Mouse (Mus musculus) frontal cortex, postnatal 10 days (tissue): ENCODE measurements around the gene Syncrip.
A peak's percentile ranks its signal among the peaks of the same experiment; 100 is the strongest.
"Not testable (repeated sequence)": the region's sequence is repeated elsewhere in the genome, so short reads cannot be mapped to it uniquely, and the experiment has no call there.

Experiments used
- DNase-seq, 2 experiments: peaks; one replicate each; pipeline ENCODE4 v3.0.0; 2022; ENCODE audit warnings: low spot score in 2 of 2, mixed read lengths in 1 of 2

Syncrip gene

DNA sequence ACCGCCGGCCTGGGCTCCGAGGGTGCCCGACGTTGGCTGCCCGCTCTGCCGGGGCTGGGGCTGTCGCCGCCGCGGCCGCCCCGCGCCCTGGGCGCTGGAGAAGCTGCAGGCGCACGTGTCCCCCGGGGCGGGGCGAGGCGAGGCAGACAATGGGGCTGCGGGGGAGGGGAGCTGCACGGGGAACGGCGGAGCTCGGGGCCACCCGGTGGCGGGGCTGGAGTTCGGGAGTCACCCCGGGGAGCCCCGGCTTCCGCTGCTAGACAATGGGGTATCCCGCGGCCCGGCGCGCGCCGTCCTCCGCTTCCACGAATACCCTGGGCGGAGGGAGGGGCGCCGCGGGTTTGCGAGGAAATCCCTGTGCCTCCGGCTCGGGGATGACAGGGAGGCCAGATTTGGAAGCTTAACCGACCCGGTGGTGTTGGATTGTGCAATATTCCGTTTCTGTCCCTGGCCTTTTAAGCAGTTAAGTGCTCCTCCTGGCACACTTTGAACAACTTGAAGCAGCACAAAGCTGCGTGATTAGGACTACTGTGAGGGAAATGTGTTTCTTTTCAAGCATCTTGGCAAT, 539 bp upstream of the Syncrip start:
- DNase-seq: peak; percentile 85 to 88

DNA sequence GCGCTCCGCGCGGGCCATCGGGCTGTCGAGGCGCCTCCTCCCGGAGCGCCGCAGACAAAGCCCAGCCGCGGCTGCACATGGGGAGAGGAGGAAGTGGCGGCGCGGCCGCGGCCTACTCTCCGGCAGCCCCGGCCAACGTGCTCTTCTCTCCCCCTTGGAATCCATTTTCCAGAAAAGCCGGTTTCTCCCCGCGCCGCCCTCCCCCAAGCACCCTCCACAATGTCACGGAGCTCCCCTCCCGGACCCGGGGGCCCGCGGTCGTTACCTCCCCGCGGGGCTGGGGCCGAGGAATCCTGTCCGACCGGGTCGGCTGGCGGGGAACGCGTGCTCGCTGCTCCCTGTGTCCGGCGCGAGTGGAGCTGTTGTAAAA, 598 bp downstream of the Syncrip start:
- DNase-seq: peak; percentile 18 to 52

DNA sequence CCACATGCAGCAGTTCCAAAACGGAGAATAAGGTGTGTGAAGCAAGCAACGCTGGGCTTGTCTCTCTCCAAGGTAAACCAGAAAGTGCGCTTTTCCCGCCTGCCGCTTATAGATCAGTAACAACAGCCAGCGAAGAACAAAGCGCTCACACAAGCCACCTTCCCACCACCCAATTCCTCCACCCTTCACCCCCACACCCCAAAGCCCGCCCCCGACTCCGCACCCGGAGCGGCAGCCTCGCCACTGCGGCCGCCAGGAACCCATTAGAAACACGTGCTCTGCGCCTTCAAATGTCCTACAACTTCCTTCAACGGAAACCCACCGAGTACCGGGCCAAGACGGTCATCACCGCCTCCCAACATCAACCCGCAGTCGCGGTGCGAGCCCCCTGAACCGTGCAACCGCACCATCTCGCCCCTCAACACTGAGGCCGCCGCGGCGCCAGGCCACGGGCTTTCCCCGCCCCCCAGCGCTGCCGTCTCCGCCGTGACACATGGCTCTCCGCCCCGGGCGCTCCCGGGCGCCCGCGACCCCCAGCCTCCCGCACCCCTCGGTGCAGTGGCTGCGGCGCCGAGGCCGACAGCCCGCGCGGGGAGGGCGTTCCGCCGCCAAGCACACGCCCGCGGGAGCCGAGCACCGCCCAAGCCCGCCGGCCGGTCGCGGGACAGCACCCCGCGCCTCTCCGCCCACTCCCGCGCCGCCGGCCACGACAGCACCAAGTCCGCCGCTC, 1.1 kb downstream of the Syncrip start:
- DNase-seq: peak; percentile 24 to 57

DNA sequence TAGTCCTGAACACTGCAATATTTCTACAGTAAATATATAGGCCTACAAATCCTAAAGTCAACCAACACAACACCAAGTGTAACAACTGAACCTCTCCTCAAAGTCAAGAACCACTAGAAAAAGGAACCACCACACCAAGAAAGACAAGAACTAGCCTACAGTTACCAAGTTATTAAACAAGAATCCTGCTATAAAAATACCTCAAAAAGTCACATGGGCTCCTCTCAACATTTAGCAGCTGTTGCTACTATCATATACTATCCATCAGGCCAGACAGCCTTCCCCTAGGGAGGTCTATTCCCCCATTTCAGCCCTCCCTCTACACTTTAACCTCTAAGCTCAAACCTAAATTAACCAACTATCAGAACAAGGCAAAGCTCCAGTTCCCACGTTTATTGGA, 2.3 kb downstream of the Syncrip start:
- no peak for DNase-seq

DNA sequence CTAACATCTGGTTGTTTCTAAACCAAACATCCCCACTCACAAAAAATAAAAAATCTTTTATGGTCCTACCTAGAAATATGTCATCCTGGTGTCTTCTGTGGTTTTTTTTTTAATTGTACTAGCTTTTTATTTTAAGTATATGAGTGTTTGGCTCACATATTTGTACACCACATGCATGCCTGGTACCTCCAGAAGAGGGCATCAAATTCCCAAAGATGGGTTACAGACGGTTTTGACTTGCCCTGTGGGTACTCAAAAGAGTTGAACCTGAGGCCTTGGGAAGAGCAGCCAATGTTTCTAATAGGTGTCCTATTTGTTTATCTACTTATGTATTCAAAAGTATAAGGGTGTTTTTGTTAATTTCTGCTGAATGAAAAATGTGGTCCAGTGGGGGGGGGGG, 6.2 kb downstream of the Syncrip start:
- no peak for DNase-seq

DNA sequence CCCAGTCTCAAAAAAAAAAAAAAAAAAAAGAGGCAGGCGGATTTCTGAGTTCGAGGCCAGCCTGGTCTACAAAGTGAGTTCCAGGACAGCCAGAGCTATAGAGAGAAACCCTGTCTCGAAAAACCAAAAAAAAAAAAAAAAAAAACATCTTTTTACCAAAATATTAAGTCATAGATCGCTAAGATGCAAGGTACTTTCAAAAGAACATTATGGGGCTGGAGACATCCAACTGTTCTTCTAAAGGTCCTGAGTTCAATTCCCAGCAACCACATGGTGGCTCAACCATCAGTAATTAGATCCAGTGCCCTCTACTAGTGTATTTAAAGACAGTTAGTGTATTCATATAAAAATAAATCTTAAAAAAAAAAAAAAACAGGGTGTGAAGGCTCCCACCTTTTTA, 21.4 kb downstream of the Syncrip start:
- not testable (repeated sequence) for DNase-seq

DNA sequence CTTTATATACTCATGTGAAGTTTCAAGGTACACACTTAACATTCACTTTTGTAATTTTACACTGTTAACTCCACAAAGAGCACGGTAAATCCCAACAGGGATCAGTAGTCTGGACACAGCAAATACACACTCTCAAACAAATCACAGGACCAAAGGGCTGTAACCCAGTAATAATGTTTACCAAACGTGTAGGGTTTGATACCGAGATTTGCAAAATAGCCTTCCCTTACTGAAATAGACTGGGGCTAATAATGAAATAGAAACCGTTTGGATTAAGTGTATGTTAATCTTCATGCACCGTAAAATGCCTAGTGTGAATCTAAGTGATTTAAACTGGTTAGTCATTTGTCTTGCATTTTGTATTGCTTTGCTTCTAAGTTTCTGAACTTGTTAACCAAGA, 42.4 kb downstream of the Syncrip start:
- no peak for DNase-seq

DNA sequence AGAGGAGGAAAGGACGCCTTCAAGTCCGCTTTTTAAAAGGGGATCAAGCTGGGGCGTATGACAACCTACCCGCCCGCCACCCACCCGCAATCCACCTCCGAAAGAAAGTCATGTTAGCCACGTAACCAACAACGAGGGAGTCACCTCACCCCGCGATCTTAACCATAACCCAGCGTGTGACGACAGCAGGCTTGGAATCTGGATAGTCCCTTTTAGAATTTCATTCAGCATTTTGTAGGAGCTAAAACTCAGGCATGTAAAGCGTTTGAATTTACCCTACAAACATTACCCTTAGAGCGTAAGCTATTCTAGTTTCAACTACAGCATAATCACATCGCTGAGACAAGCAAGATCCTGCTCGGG, 43.2 kb downstream of the Syncrip start:
- DNase-seq: no peak

DNA sequence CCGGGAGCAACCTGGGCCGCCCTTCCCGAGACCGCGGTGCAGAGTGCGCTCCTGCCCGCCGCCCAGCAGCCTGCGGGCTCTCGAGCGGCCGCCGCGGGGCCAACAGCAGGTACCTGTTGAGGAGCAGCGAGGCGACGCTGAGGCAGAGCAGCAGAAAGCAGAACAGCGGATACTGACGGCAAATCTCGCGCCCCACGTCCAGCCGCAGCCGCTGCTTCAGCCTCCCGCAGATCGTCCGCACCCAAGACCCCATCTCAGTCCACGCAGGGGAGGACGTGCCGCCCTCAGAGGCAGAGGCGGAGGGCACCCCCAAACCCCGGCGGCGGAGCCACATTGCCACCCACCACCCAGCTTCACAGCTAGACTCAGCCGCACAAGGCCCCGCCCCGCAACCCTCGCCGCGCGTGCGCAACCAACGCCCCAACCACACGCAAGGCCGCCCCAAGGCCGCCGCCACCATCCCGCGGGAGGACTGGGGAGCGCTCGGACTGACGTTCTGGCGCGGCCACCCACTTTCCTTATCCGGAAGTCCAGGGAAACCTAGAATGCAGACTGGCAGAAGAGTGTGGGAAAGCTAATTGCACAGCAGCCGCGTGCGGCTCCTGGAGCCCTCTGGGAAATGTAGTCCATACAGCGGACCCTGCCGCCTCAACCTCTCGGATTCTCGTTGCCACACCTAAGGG, 43.7 kb downstream of the Syncrip start, which contains the start of gene Snx14:
Gene Snx14, minus strand, starts transcription at position 404 of the 683 bp plus-strand sequence.
- peak; percentile 94 to 97 for DNase-seq

DNA sequence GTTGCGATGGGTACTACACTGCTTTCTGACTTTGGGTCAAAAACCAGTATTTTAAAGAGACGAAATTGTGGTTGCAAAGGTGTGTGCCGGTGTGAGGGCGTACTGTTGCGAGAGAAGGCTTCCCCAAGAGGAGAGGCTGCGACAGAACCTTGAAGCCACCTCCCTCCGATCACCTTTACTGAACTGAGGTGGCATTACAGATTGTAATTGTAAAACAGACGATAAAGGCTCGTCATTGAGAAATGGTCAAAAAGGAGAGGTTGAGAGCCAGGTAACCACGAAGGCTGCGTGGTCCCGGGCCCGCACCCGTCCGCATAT, 44.2 kb downstream of the Syncrip start:
- DNase-seq: no peak

DNA sequence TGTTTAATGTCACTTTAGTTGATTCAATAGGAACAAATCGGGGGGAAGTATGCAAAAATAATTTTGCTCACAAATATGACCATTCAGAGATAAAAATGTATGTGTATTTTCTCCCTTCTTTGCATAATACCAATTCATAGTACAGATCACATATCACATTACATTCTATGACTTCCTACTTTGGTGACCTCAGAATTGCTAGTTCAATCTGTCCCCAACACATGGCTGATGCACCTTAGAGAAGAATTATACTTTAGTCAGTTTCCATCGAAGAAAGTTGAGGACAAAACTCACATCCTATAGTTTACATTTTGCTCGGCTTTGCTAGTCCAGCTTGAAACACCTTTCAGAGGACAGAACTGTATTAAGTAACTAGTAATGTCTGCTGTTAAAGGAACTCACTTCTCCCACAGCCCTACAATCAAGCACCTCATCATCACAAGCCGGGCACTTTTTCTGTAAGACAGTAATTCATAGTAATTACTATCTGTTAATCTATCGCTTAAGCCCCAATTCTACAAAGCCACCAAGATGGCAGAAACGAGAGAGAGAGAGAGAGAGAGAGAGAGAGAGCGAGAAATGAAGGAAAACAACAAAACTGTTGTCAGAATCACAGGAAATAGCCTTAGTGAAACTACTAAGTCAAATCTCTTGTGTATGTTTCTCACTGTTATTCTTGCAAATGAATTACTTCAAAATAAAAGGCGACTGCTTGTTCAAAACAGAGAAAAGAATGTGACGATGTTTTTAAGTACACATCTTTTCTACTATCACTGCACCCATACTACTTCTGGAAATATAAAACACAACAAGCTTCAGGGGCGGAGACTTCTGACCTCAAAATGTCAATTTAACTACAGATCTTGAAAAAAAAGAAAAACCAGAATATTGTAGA, 44.8 kb downstream of the Syncrip start:
- DNase-seq: no peak

DNA sequence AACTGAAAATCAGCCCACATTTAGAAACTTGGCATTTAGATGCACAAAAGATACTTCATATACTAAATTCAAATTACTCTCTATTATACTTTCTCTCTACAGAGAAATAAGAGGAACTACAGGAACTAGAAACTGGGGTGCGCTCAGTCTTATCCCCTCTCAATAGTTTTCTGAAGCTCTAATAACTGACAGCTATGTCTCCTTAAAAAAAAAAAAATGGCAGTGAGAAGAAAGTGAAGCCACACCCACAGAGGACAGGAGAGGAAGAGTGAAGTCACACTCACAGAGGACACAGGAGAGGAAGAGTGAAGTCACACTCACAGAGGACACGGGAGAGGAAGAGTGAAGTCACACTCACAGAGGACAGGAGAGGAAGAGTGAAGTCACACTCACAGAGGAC, 58.0 kb downstream of the Syncrip start:
- no peak for DNase-seq

DNA sequence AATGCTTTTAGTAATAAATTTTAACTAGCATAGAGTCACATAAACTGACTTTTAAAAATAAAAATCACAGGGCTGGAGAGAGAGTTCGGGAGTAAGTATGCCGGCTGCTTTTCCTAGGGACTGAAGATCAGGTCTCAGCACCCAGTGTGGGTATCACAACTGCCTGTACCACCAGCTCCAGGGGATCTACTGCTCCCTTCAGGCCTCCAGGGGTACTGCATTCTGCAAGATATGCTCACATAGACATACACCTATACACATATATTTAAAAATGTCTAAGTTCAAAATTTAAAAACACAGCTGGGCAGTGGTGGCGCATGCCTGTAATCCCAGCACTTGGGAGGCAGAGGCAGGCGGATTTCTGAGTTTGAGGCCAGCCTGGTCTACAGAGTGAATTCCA, 59.9 kb downstream of the Syncrip start:
- no peak for DNase-seq

DNA sequence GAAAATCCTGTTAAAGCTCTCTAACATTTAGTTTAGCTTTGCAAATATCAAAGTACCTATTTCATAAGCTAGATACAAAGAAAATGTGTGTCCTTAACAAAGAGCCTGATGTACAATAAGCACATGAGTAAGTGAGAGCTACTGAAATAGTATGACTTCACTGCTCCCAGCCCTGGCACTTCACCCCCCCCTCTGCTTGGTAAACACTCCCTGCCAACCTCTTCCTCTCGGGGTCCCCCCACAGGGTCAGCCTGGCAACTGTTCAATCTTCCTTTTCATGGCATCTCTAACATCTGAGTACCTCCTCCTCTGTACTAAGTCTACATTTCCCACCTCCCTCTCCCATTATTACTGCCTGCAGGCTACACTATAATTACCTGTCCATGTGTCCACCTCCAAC, 65.6 kb downstream of the Syncrip start:
- DNase-seq: no peak

DNA sequence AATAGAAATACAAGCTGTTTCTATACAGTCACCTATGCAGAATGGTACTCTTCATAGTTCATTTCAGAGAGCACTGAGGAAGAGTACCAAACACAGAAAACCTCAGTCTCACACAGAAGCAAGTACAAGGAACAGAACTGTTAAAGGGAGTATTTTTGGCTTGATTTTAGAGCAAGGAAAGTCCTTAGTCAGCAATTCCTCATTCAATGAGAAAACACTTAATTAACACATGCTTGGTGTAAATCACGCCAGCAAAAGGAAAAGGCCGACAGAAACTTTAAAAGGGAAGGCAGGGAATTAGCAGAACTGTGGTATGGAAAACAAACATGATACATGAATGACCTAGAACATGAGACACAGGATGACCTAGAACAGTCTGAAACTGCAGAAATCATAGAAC, 72.4 kb downstream of the Syncrip start:
- no peak for DNase-seq

DNA sequence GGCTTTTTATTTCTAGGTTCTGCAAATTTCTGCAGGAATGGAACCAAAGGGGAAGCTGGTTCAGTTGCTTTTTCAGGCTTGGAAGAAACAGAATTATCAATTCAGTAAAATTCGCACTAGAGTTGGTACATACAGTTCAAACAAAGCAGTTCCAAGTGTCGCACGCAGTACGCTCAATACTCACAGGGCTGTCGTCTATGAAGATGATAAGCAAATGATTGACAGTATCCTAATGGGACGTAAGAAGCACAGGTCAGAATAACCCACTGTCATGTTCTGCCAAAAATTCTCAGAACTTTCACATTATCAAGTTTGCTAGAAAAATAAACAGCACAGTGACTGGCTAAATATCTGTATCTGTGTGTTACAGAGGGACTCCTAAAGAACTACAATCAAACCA, 77.9 kb downstream of the Syncrip start:
- DNase-seq: no peak

DNA sequence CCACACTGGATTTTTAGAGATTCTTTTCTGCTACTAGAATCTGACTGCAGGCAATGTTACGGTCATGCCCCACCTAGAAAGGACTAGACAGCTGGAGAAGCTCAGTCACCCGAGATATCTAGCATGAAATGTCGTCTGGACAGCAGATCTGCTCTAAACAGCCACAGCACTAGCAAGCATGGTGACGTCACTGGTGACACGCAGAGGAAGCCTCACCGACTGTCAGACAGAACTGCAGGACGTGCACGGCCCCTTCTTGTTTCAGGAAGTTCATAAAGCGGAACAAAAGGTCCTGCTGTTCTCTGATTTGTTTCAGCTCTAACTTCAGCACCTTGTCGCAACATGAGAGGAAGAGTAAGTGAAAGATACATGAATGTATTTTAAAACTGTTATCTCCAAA, 78.3 kb downstream of the Syncrip start:
- DNase-seq: no peak

DNA sequence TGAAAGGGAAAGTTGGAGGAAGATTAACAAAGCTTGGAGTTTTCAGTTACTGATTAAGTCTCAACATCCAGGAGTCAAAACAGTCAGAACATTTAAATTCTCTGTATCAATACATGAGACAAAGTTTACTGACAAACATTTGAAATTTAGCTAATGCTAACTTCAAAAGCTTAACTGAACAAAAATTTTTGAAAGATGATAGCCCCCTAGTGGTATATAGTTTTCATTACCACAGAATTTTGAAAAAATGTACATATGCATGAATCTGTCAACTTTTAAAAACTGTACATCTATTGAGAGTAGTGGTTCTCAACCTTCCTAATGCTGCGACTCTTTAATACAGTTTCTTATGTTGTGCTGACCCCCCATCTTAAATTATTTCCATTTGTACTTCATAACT, 83.9 kb downstream of the Syncrip start:
- DNase-seq: no peak
